Mouse (Mus musculus) frontal cortex, adult (tissue): ENCODE results near the gene Insig1.

Experiments
- ATAC-seq: cut with Nextera tagmentation; 2 replicates; pipeline ENCODE4 v1.9.2; 2017; ENCODE audit warnings: mild to moderate bottlenecking, moderate library complexity, mixed read lengths; ENCODE audit not compliant: low TSS enrichment

Gene Insig1

DNA sequence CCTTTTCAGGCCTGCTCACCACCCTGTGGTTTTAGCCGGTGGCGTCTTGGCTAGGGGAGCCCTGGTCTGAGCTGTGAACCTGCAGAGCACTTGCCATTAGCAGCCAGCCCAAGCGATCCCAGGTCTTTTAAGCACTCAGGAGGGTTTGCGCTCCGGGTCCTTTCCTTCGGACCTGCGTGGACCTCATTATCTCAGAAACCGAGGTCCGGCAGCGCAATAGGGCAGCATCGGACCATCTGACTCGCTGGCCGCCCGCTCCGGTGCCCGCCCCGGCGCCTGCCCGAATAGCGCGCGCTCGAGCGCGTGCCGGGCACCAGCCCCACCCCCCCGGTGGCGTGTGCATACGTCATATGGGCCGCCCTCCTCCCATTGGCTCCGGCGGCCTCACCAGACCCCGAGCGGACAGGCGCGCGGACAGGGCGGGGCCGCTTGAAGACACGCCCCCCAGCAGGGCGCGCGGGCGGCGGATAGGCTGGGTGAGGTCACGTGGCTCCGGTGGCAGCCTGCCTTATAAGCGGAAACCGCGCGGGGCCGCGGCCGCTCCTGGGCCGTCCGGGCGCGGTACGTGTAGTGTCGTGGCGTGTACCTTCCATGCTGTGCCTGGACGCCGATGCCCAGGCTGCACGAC, at the start of gene Insig1:
Gene Insig1 (plus strand): TSS at position 536 of the 628 bp plus-strand sequence.
- ATAC-seq: peak; percentile 83

- ATAC-seq: no peak
Observed at GRCm38 (mm10) chr5:28023452-28023851, 47.7 kb upstream of the Insig1 start.

DNA sequence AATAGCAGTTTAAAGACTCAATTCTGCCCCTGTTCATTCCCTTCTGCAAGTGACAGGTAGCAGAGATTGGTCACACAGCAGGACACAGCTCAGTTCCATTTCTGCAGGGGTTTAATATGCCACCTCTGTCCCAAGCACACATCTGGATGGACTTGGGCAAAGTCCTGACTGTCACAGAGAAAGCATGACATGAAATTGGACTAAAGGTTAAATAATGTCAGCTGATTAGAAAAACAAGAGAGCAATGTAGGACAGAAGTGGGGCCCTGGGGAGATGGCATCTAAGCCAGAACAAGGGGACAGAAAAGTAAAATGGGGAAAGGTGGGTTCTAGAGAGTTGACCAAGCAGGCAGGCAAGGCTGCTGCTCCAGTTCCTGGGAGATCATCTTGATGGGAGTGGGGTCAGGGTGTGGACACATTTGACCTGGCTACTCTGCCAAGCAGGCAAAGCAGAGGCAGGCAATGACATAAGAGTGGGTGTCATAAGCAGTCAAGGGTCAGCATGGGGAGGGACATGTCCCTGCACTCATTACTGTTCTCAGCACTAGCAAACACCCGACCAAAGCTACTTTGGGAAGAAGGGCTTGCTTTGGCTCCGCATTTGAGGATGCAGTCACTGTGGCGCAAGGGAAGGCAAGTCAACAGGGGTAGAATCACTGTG, 39.5 kb upstream of the Insig1 start:
- no peak for ATAC-seq

DNA sequence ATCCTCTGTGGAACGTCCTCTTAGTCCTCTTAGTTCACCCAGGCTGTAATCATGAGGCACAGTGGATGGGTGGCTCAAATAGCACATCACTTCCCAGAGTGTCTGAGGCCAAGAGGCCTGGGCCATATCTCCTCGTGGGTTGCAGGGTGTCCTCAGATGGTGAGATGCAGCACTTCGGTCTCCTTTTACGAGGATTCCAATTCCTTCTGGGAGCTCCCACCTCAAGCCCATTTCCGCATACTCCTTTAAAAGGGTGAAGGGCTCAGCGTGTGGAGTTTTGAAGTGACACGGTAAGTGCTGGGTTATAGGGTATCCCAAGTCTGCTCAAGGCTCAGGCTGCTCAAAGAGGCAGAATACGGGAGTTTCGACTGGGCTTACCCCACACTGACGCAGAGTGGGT, 38.3 kb upstream of the Insig1 start:
- ATAC-seq: no peak

GRCm38 (mm10) chr5:28033281-28033680, 37.9 kb upstream of the Insig1 start:
- ATAC-seq: no peak

DNA sequence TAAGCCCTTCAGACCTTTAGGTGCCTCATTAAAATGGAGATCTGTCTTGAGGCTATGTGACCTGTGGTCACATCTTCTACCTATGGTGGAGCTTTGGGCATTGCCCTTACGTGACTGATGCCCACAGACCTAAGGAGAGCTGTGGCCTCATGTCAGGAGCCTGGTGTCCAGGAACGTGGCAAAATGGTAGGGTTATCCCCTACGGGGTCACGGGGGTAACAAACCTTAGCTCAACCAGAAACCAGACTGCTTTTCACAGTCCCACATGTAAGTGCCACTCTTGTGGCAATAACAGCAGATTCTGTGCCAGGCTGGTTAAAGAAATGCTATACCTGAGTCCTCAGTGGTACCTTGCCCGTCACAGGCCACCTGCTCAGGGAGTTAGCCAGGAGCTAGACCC, 37.3 kb upstream of the Insig1 start:
- ATAC-seq: no peak

- ATAC-seq: no peak
Observed at GRCm38 (mm10) chr5:28036011-28036410, 35.2 kb upstream of the Insig1 start.

- no peak for ATAC-seq
Observed at GRCm38 (mm10) chr5:28036518-28036917, 34.6 kb upstream of the Insig1 start.

- no peak for ATAC-seq
Observed at GRCm38 (mm10) chr5:28037172-28037591, 34.0 kb upstream of the Insig1 start.

DNA sequence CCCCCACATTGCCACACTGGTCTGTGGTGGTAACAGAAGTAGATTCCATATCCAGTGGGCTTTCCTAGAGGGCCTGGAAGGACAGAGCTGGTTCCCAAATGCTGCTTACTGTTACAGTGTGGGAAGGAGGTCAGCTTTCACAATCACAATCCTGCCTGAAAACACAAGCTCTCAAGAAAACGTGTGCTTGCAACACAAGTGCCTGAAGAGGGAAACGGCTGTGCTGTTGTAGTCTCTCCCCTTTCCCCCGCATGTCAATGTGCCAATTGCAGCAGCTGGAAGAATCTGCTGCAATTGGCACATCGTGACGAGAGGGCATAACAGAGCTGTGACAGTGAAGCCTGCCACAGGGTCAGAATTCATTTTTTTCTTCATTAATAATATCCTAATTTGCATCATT, 33.5 kb upstream of the Insig1 start:
- ATAC-seq: no peak

DNA sequence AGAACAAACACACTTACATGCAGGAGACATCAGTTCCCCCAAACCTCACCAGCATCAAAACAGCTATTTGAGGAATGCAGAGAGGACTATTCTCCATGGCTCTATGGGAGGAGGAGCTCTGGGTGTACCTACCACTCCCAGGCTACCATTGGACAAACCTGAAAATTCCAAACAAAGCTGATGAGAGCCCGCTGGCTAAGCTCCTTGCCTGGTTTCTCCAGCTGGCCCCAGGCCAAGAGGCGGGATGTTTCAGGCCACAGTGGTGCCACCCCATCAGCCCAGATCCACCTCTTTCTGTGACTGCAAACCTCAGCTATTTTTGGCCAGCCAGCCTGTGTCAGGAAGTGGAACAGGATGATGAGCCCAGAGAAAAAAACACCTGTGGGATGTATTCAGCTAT, 33.0 kb upstream of the Insig1 start:
- no peak; the same call in 1 of the 2 replicates for ATAC-seq

DNA sequence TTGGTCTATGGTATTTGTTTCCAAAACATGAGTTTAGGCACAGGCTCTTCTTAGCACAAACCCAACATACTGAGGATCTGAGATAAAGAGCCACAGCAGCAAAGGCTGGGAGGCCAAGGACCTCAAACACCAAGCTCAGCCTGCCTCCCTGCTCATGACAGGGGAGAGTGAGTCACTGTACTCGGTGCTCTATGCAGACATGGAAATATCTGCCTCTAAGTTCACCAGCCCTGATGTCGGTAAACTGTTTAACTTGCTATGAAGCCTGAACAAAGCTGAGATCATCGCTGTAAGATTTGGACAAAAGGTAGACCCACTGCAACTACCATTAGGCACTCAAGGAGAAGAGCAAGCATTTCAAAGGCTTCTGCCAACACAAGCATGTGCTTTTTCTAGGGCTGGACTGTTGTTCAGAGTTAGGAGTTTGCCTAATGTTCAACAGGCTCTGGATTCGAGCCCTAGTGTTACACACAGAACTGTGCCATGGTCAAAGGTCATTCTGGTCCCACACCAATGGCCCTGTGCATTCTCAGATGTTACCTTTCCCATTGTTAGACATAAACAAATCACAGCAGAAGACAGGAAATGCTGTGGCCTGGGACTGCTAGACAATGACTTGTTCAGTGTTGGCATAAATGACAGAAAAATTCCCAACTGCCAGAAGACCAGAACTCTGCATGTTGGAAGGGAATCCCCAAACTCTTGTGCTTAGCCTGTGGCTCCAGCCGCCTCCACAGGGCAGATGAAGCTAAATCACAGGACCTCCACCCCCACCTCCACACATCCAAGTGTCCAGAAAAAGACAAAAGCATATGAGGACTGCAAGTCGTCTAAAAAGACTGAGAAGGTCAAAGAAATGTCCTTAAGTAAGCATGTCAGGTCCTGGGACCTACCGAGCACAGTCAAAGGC, 31.2 kb upstream of the Insig1 start:
- no peak for ATAC-seq

DNA sequence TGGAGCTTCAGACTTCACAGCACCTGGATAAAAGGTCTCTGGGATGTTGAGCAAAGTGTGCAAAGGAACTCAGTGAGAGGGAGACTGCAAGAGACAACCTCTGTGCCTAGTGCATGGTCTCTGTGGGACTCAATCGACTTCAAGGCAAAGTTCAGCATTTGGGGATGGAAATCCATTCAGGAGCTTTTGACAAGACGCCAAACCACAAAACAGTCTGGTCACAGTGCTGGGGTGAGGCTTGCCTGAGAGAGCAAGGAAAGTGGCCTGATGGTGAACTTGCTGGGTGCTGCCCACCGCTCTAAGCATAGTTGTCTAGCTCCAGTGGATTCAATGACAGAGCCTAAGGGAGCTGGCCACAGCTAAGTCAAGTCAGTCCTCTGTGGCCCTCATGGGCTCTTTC, 30.4 kb upstream of the Insig1 start:
- ATAC-seq: no peak

- no peak for ATAC-seq
Observed at GRCm38 (mm10) chr5:28042021-28042420, 29.1 kb upstream of the Insig1 start.

DNA sequence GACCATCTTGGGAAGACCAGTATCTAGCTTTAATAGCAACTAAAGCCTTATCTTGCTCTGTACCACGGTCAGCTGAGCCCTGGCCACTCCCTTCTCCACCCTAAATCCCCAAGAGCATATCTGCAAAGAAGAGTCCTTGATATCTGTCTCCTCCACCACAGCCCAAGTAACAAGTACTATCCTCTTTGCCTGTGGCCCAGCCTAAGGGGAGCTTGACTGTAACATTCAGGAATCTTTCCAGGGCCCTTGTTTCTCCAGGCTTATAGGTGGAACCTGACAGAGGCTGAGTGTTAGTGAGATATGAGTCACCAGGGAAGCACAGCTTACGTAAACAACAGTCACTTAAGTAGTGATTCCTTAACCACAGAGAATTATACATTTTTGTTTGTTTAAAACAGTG, 28.4 kb upstream of the Insig1 start:
- no peak for ATAC-seq

- ATAC-seq: no peak
Observed at GRCm38 (mm10) chr5:28043386-28043785, 27.8 kb upstream of the Insig1 start.

DNA sequence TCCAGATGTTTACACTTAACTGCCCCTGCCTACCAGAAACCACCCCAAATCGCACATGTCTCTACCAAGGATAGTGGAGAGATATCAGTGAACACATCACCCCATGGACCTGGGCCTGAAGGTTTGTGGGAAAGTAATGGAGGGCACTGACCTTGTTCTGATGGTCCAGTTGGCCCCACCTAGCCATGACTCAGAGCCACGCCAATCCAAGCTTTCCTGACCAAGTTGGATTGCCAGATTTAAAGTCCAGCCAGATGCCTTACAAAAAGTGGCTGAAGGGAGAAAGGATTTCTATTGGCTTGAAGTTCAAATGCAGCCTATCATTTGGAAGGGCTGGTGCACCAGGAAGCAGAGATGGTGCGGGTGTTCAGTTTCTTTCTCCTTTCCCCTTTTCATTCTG, 24.2 kb upstream of the Insig1 start:
- no peak for ATAC-seq

- ATAC-seq: no peak
Observed at GRCm38 (mm10) chr5:28047961-28048360, 23.2 kb upstream of the Insig1 start.

DNA sequence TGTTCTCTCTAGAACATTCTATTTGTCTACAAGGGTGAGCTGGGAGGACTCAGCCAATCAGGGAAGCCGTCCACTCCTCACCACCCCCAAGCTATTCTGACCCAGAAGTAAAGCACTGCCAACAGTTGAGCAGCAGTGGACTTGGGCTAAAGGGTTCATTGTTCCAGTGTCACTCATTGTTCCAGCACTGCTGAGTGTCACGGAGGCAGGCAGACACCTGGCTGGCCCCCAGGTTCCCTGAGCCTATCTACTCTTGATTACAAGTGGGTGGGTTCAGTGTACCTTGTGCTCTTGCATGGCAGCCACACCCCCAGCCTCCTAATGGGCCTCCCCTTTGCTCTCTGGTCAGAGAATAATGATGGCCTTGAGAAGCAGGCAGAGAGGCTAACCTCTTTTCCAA, 15.7 kb upstream of the Insig1 start:
- peak; percentile 41; the same call in 1 of the 2 replicates for ATAC-seq

DNA sequence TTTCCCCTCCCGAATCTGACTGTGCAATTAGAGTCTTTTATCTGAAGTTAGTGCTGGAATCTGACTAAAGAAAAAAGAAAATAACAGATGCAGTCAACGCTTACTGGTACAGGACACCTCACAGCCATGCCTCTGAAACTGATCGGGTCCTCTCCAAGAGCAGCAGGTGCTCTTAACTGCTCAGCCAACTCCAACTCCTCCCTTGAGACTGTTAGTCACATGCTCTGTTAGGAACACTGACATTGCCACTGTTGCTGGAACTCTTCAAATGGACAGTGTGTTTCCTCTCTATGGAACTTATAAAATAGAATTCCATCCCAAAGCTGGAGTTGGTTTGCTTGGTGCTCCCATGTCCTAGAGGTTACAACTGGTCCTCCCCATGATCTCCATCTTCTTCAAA, 14.3 kb upstream of the Insig1 start:
- ATAC-seq: no peak

DNA sequence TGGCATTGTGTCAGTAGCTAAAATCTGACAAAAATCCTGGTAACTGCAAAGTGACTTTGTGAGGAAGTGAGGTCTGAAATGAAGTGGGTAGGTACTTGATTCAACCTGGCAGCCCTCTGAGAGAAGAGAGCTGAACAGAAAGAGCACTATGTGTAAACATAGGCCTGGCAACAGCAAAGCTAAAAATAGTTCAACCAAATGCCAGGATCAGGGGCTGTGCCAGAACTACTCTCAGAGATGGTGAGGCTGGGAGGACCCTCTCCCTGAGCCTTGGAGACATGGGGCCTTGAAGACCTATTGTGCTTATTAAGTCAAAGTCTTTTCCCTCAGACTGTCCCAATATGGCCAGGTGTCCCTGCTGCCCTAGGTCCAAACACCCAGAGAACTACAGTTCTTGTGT, 10.7 kb upstream of the Insig1 start:
- ATAC-seq: peak; percentile 54

DNA sequence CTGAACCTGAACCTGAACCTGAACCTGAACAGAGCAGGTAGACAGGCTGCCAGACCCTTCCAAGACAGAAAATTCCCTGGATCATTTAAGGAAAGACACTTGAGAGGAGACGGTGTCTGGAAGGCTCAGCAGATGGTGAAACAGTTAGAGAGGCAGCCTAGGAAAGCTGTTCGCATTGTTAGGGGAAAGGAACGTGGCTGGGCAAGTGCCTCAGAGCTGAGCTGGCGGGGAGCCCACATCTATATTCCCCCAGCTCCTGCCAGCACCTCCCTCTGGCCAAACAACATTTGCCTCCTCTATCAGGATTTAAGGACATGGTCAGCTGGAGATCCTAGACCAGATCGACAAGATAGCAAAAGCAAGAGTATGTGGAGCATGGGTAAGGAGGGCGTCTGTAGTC, 10.2 kb upstream of the Insig1 start:
- ATAC-seq: peak; percentile 90
